Mouse (Mus musculus): Measurements from ENCODE around the gene Ros1.

The Ros1 gene

DNA sequence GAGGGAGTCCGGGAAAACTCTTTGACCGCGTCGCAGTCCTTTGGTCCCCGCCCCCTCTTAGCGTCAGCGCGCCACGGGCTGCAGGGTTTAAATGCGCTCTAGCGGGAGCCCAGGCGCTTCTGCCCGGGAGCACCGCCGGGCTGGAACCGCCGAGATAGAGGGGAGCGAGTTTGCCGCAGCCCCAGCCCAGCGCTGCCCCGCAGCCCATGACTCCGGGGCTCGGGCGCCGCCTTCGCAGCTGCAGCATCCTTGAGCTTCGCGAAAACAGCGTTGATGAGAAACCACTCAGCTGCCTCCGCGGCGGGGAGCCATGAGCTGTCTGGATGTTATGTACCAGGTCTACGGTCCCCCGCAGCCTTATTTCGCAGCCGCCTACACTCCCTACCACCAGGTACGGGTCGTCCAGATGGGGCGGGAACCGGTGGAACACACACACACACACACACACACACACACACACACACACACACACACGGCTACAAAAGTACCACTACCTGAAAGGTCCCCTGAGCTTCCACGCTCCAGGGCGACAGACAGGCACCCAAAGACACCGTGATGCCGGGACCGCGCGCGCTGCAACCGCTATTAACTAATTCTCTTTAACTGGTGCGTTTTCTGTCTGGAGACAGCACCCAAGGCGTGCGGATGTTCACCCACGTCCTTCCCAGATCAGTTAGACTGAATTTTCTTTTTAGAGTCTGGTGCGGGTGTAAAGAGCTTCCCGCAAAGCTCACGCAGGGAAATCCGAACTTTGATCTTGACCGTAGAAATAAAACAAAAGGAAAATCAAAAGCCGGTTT, 172.4 kb downstream of the Ros1 start, which contains the start of gene Vgll2:
Vgll2 (plus strand) TSS at position 90 of the 800 bp plus-strand sequence.
- peak; percentile 42 for DNase-seq (ENCODE audit: low read depth, low spot score)

GRCm38 (mm10) chr10:52021736-52022394, 173.2 kb downstream of the Ros1 start:
- no peak for DNase-seq (ENCODE audit: low read depth, low spot score)

GRCm38 (mm10) chr10:52021231-52021630, 173.8 kb downstream of the Ros1 start:
- DNase-seq (ENCODE audit: low read depth, low spot score): no peak

- DNase-seq (ENCODE audit: low read depth, low spot score): no peak
Observed at GRCm38 (mm10) chr10:52018471-52018870, 176.6 kb downstream of the Ros1 start.

All from brain, adult 2 months (tissue).